Mouse (Mus musculus) cerebellum, postnatal 4 days (tissue): ENCODE data around the gene Lmbrd1.
A peak's percentile ranks its signal among the peaks of the same experiment; 100 is the strongest.
"Not testable (repeated sequence)": the region's sequence is repeated elsewhere in the genome, so short reads cannot be mapped to it uniquely, and the experiment has no call there.

Source experiments
- DNase-seq, 2 experiments: peaks; one replicate each; pipeline ENCODE4 v3.0.0; 2022; ENCODE audit warnings: low spot score in 2 of 2, mixed read lengths in 1 of 2

Lmbrd1 gene

GRCm38 (mm10) chr1:24720209-24720608, 41.8 kb downstream of the Lmbrd1 start:
- DNase-seq = no peak

GRCm38 (mm10) chr1:24729784-24730183, 51.4 kb downstream of the Lmbrd1 start:
- DNase-seq = no peak

GRCm38 (mm10) chr1:24732286-24732685, 53.9 kb downstream of the Lmbrd1 start:
- DNase-seq = no peak

GRCm38 (mm10) chr1:24734866-24735265, 56.4 kb downstream of the Lmbrd1 start:
- no peak for DNase-seq

- DNase-seq = no peak
Observed at GRCm38 (mm10) chr1:24740903-24741302, 62.5 kb downstream of the Lmbrd1 start.

GRCm38 (mm10) chr1:24741552-24741951, 63.1 kb downstream of the Lmbrd1 start:
- no peak for DNase-seq

GRCm38 (mm10) chr1:24743191-24743924, 64.9 kb downstream of the Lmbrd1 start:
- DNase-seq = no peak

GRCm38 (mm10) chr1:24752715-24753114, 74.3 kb downstream of the Lmbrd1 start:
- DNase-seq = no peak

- DNase-seq = peak in 1 of 2 experiments; percentile 5
Observed at GRCm38 (mm10) chr1:24758516-24758915, 80.1 kb downstream of the Lmbrd1 start.

- no peak for DNase-seq
Observed at GRCm38 (mm10) chr1:24766466-24766865, 88.0 kb downstream of the Lmbrd1 start.

- not testable (repeated sequence) for DNase-seq
Observed at GRCm38 (mm10) chr1:24767197-24767596, 88.8 kb downstream of the Lmbrd1 start.

GRCm38 (mm10) chr1:24773642-24774041, 95.2 kb downstream of the Lmbrd1 start:
- no peak for DNase-seq

- DNase-seq = no peak
Observed at GRCm38 (mm10) chr1:24776576-24776975, 98.1 kb downstream of the Lmbrd1 start.

GRCm38 (mm10) chr1:24793168-24793567, 114.7 kb downstream of the Lmbrd1 start:
- DNase-seq = no peak

GRCm38 (mm10) chr1:24807971-24808370, 129.5 kb downstream of the Lmbrd1 start:
- not testable (repeated sequence) for DNase-seq
